Mouse (Mus musculus): ENCODE data around the gene Gbp7.

- TF ChIP-seq CTCF (IDR thresholded peaks at IDR 0.05; ENCODE audit: low read depth) (no peak), EP300 (optimal IDR thresholded peaks at IDR 0.05) (no peak)
Observed at GRCm38 (mm10) chr3:142597923-142598322, 67.8 kb downstream of the Gbp7 start.

All from stomach, postnatal 0 days (tissue).